Mouse (Mus musculus) MEL (cell line): ENCODE results near the gene Gm49325. TPM values are rescaled to one million over a fixed set of nuclear protein-coding genes. Genes with fewer than 3 reads are reported as not detected.
A peak's percentile ranks its signal among the peaks of the same experiment; 100 is the strongest.

ENCODE experiments used
- DNase-seq: peaks from one replicate; pipeline ENCODE4 v3.0.0; 2011; ENCODE audit warnings: low read depth, low spot score
- H3K27ac ChIP-seq: 2 replicates; pipeline ENCODE4 v1.5.1; 2012; ENCODE audit warnings: low read depth, mild to moderate bottlenecking, control low read depth, low read length, moderate library complexity; ENCODE audit not compliant: control insufficient read depth
- H3K27me3 ChIP-seq, 2 experiments: fragments of 150-350 bp in 1 of 2; sonication (generic) in 1 of 2; 2 replicates each; pipeline ENCODE4 v1.6.1; 2012; ENCODE audit warnings: low read length in 2 of 2, mild to moderate bottlenecking in 2 of 2, improper control_type of control experiment in 1 of 2, moderate library complexity in 1 of 2; ENCODE audit not compliant: insufficient read depth in 2 of 2, control insufficient read depth in 1 of 2
- H3K36me3 ChIP-seq, 2 experiments: 2 replicates each; pipeline ENCODE4 v1.6.1; 2012 to 2014; ENCODE audit warnings: low read length in 2 of 2, improper control_type of control experiment in 1 of 2, inconsistent platforms in 1 of 2, mild to moderate bottlenecking in 1 of 2; ENCODE audit not compliant: insufficient read depth in 2 of 2, control insufficient read depth in 1 of 2
- H3K4me1 ChIP-seq, 2 experiments: fragments of 150-350 bp in 1 of 2; sonication (generic) in 1 of 2; 2 replicates each; pipeline ENCODE4 v1.6.1; 2012; ENCODE audit warnings: low read length in 2 of 2, improper control_type of control experiment in 1 of 2, mild to moderate bottlenecking in 1 of 2; ENCODE audit not compliant: insufficient read depth in 2 of 2, control insufficient read depth in 1 of 2
- H3K4me3 ChIP-seq, 2 experiments: fragments of 150-350 bp in 1 of 2; sonication (generic) in 1 of 2; 2 replicates each; pipeline ENCODE4 v1.5.1; 2012; ENCODE audit warnings: low read depth in 2 of 2, low read length in 2 of 2, mild to moderate bottlenecking in 2 of 2, moderate library complexity in 2 of 2, control low read depth in 1 of 2, improper control_type of control experiment in 1 of 2; ENCODE audit not compliant: control insufficient read depth in 1 of 2, insufficient read depth in 1 of 2
- H3K79me2 ChIP-seq: 2 replicates; pipeline ENCODE4 v1.6.1; 2012; ENCODE audit warnings: mild to moderate bottlenecking, low read length, moderate library complexity; ENCODE audit not compliant: control insufficient read depth, poor library complexity, insufficient read depth
- H3K9ac ChIP-seq: 2 replicates; pipeline ENCODE4 v1.6.1; 2012; ENCODE audit warnings: low read depth, mild to moderate bottlenecking, control low read depth, low read length, moderate library complexity; ENCODE audit not compliant: control insufficient read depth, poor library complexity, severe bottlenecking
- H3K9me3 ChIP-seq: fragments of 150-350 bp; sonication (generic); replicated peaks from 2 replicates; pipeline ENCODE4 v1.6.1; 2012; ENCODE audit warnings: mild to moderate bottlenecking, low read length, improper control_type of control experiment, moderate library complexity; ENCODE audit not compliant: insufficient read depth
- BHLHE40 ChIP-seq: IDR thresholded peaks from 2 replicates; pipeline ENCODE4 v1.6.1; 2012; ENCODE audit warnings: low read depth, mild to moderate bottlenecking, inconsistent platforms, low read length, improper control_type of control experiment, borderline replicate concordance
- CTCF ChIP-seq, 3 experiments: IDR thresholded peaks in 2 of 3; conservative IDR thresholded peaks in 1 of 3; 2 replicates each; pipeline ENCODE4 v1.5.1; 2011 to 2012; ENCODE audit warnings: low read length in 3 of 3, low read depth in 2 of 3, mild to moderate bottlenecking in 2 of 3, improper control_type of control experiment in 1 of 3, inconsistent platforms in 1 of 3, mixed read lengths in 1 of 3, moderate library complexity in 1 of 3; ENCODE audit not compliant: control insufficient read depth in 1 of 3, insufficient read depth in 1 of 3, poor library complexity in 1 of 3, severe bottlenecking in 1 of 3
- ELF1 ChIP-seq: IDR thresholded peaks from 2 replicates; pipeline ENCODE4 v1.6.1; 2014; ENCODE audit warnings: low read depth, mild to moderate bottlenecking, inconsistent platforms, low read length, improper control_type of control experiment, moderate library complexity
- ETS1 ChIP-seq: IDR thresholded peaks from 2 replicates; pipeline ENCODE4 v1.6.1; 2012; ENCODE audit warnings: low read depth, mild to moderate bottlenecking, inconsistent platforms, low read length, improper control_type of control experiment, moderate library complexity
- GATA1 ChIP-seq: IDR thresholded peaks from 2 replicates; pipeline ENCODE4 v1.6.1; 2011; ENCODE audit warnings: low read depth, low read length, improper control_type of control experiment
- HCFC1 ChIP-seq: IDR thresholded peaks from 2 replicates; pipeline ENCODE4 v1.6.1; 2012; ENCODE audit warnings: low read depth, mild to moderate bottlenecking, inconsistent platforms, low read length, improper control_type of control experiment, moderate library complexity
- JUND ChIP-seq: IDR thresholded peaks from 2 replicates; pipeline ENCODE4 v1.6.1; 2011; ENCODE audit warnings: low read depth, mild to moderate bottlenecking, improper control_type of control experiment, low read length
- MEF2A ChIP-seq: IDR thresholded peaks from 2 replicates; pipeline ENCODE4 v1.6.1; 2014; ENCODE audit warnings: low read depth, mild to moderate bottlenecking, inconsistent platforms, low read length, improper control_type of control experiment; ENCODE audit not compliant: poor library complexity, insufficient replicate concordance, severe bottlenecking; ENCODE audit errors: extremely low read depth
- MYC ChIP-seq: IDR thresholded peaks from 2 replicates; pipeline ENCODE4 v1.6.1; 2011; ENCODE audit warnings: low read depth, mild to moderate bottlenecking, low read length, improper control_type of control experiment, moderate library complexity
- NELFE ChIP-seq: IDR thresholded peaks from 2 replicates; pipeline ENCODE4 v1.6.1; 2011; ENCODE audit warnings: low read depth, low read length, improper control_type of control experiment
- NRF1 ChIP-seq: IDR thresholded peaks from 2 replicates; pipeline ENCODE4 v1.6.1; 2014; ENCODE audit warnings: low read depth, mild to moderate bottlenecking, inconsistent platforms, low read length, improper control_type of control experiment, moderate library complexity; ENCODE audit not compliant: poor library complexity, insufficient read depth, severe bottlenecking
- POLR2AphosphoS2 ChIP-seq: IDR thresholded peaks from 2 replicates; pipeline ENCODE4 v1.6.1; 2011; ENCODE audit warnings: low read length, improper control_type of control experiment
- RAD21 ChIP-seq: IDR thresholded peaks from 2 replicates; pipeline ENCODE4 v1.6.1; 2011; ENCODE audit warnings: mild to moderate bottlenecking, low read depth, low read length, improper control_type of control experiment
- SIN3A ChIP-seq: IDR thresholded peaks from 2 replicates; pipeline ENCODE4 v1.6.1; 2012; ENCODE audit warnings: low read length, improper control_type of control experiment, inconsistent platforms
- SMC3 ChIP-seq: IDR thresholded peaks from 2 replicates; pipeline ENCODE4 v1.6.1; 2011; ENCODE audit warnings: low read depth, low read length, improper control_type of control experiment
- TAL1 ChIP-seq: IDR thresholded peaks from 2 replicates; pipeline ENCODE4 v1.6.1; 2012; ENCODE audit warnings: mild to moderate bottlenecking, inconsistent platforms, low read length, moderate library complexity, mixed read lengths
- TBP ChIP-seq: IDR thresholded peaks from 2 replicates; pipeline ENCODE4 v1.8.0; 2011; ENCODE audit warnings: low read depth, low read length, improper control_type of control experiment
- UBTF ChIP-seq: IDR thresholded peaks from 2 replicates; pipeline ENCODE4 v1.6.1; 2012; ENCODE audit warnings: low read depth, mild to moderate bottlenecking, inconsistent platforms, low read length, improper control_type of control experiment, moderate library complexity, borderline replicate concordance; ENCODE audit not compliant: insufficient read depth
- USF1 ChIP-seq: IDR thresholded peaks from 2 replicates; pipeline ENCODE4 v1.6.1; 2014; ENCODE audit warnings: low read depth, mild to moderate bottlenecking, inconsistent platforms, low read length, improper control_type of control experiment, moderate library complexity
- ZC3H11A ChIP-seq: IDR thresholded peaks from 2 replicates; pipeline ENCODE4 v1.6.1; 2012; ENCODE audit warnings: low read depth, mild to moderate bottlenecking, inconsistent platforms, low read length, improper control_type of control experiment
- ZKSCAN1 ChIP-seq: IDR thresholded peaks from 2 replicates; pipeline ENCODE4 v1.6.1; 2012; ENCODE audit warnings: low read depth, mild to moderate bottlenecking, inconsistent platforms, low read length, improper control_type of control experiment, moderate library complexity
- polyA plus RNA-seq, 2 experiments: library from polyadenylated mRNA; stranded (reverse) in 1 of 2; unstranded in 1 of 2; fragments of >175 nt in 1 of 2; fragments of >200 nt in 1 of 2; gene quantifications; 2 replicates each; pipeline versions ENCODE4 v1.2.1 to v1.2.4; 2012; ENCODE audit warnings: low replicate concordance in 2 of 2, low read depth in 1 of 2; ENCODE audit not compliant: insufficient read length in 2 of 2, insufficient read depth in 1 of 2, missing spikeins in 1 of 2
- total RNA-seq: library from RNA; depleted of rRNA; stranded (reverse); fragments of 300-350 nt; gene quantifications from 2 replicates; pipeline ENCODE4 v1.2.3, GENCODE M21; 2012

Gene Gm49325
- total and polyA plus RNA-seq, 3 experiments: 1.0 to 3.7 TPM; not detected in 1

DNA sequence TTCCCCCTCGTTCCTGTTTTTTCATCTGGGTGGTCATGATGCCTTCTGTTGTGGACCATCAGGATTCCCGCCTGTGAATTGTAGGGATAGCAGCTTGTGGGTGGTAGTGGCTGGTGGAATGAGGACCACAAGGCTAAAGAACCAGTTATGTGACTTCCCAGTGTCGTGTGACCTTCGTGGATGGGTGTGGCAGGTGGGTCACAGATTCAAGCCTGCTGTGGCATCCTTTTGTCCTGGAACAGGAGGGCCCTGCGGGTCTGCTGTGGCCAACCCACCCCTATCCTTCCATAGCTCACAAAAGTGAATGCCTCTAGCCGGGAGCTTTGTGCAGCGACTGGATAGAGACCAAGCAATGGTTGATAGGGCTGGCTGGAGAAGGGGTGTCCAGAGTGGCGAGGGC, 41.9 kb downstream of the Gm49325 start:
- DNase-seq: no peak
- no peak overlapping the region for H3K9ac ChIP-seq
- H3K9me3 ChIP-seq: no peaks in the 10 kb centered on the region
- no peak overlapping the region for H3K27ac ChIP-seq
- H3K4me3 ChIP-seq: no peak overlapping the region
- H3K27me3 ChIP-seq: no peaks in the 10 kb centered on the region
- no peaks in the 10 kb centered on the region for H3K79me2 ChIP-seq
- TF ChIP-seq ZKSCAN1: no peak
- no peak for TF ChIP-seq NRF1
- TF ChIP-seq TBP: no peak
- TF ChIP-seq MEF2A: no peak
- no peak for TF ChIP-seq CTCF (IDR thresholded peaks at IDR 0.05 in 2 of 3, conservative IDR thresholded peaks at IDR 0.05 in 1 of 3; ENCODE audit: control insufficient read depth in 1 of 3, insufficient read depth in 1 of 3, low read depth in 2 of 3, low read length in 3 of 3, poor library complexity in 1 of 3, severe bottlenecking in 1 of 3)
- no peak for TF ChIP-seq NELFE
- TF ChIP-seq GATA1: no peak
- no peak for TF ChIP-seq JUND
- TF ChIP-seq ZC3H11A: no peak
- TF ChIP-seq HCFC1: no peak
- TF ChIP-seq TAL1: no peak
- TF ChIP-seq MYC: no peak
- TF ChIP-seq SMC3: no peak
- no peak for TF ChIP-seq ETS1
- no peak for TF ChIP-seq ELF1
- no peak for TF ChIP-seq UBTF
- no peak for TF ChIP-seq USF1
- TF ChIP-seq POLR2AphosphoS2: no peak
- H3K36me3 ChIP-seq: peaks cover 0 to 6% of the 10 kb centered on the region in 2 experiments; a peak in 2 of 4 replicates
- H3K4me1 ChIP-seq: no peaks in the 10 kb centered on the region; a peak in 1 of 4 replicates

DNA sequence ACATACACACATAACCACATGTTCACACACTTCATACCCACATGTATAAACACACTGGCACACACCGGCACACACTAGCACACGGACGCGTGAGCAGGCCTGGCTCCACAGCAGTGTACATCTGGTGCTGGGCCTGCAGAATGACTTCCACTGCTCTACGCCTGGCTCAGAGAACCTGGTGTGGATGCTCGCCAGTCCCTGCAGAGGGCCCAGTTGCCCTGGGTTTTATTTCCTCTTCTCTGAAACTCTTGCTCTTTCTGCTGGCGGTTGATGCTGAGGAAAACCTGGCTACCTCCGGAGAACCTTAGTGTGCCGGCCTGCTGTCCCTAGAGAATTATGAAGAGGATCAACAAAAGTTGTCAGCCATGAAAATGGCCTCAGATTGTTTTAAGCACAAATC, 46.0 kb downstream of the Gm49325 start:
- no peaks in the 10 kb centered on the region for H3K36me3 ChIP-seq
- H3K4me3 ChIP-seq: no peak overlapping the region
- H3K27me3 ChIP-seq: no peaks in the 10 kb centered on the region
- H3K4me1 ChIP-seq: no peaks in the 10 kb centered on the region
- no peak overlapping the region for H3K9ac ChIP-seq
- no peak overlapping the region for H3K27ac ChIP-seq
- no peaks in the 10 kb centered on the region for H3K9me3 ChIP-seq
- no peaks in the 10 kb centered on the region for H3K79me2 ChIP-seq
- no peak for TF ChIP-seq ZKSCAN1
- no peak for TF ChIP-seq BHLHE40
- no peak for TF ChIP-seq SIN3A
- TF ChIP-seq RAD21: peak; percentile 12; the same call in 1 of the 2 replicates
- peak in 1 of 3 experiments; percentile 15; a peak in 1 of 6 replicates for TF ChIP-seq CTCF (IDR thresholded peaks at IDR 0.05 in 2 of 3, conservative IDR thresholded peaks at IDR 0.05 in 1 of 3; ENCODE audit: control insufficient read depth in 1 of 3, insufficient read depth in 1 of 3, low read depth in 2 of 3, low read length in 3 of 3, poor library complexity in 1 of 3, severe bottlenecking in 1 of 3)
- no peak for TF ChIP-seq HCFC1
- no peak for DNase-seq
